Mouse (Mus musculus) left cerebral cortex, postnatal 14 days (tissue): Measurements from ENCODE around the gene Ulk4. TPM values are rescaled to one million over a fixed set of nuclear protein-coding genes. Genes with fewer than 3 reads are reported as not detected.
"Not testable (repeated sequence)": the region's sequence is repeated elsewhere in the genome, so short reads cannot be mapped to it uniquely, and the experiment has no call there.

Experiments used
- DNase-seq, 2 experiments: peaks; one replicate each; pipeline ENCODE4 v3.0.0; 2021 to 2022; ENCODE audit warnings: low spot score in 2 of 2, mixed read lengths in 1 of 2
- intact Hi-C: fragments of 180-260 bp; cut with DNase I; formaldehyde crosslinking; loops from one replicate; pipeline ENCODE4 v1.15.1; 2025
- total RNA-seq, 2 experiments: library from RNA; stranded (reverse); gene quantifications; 2 replicates each; pipeline ENCODE4 v1.2.3; 2021

The Ulk4 gene
- total RNA-seq, 2 experiments from 2014 or later = 8.8 to 8.9 TPM

GRCm38 (mm10) chr9:121056526-121056925 is 220.5 kb downstream of the Ulk4 start:
- intact Hi-C loops = no loop called here
- no peak for DNase-seq

GRCm38 (mm10) chr9:121056036-121056435 is 221.0 kb downstream of the Ulk4 start:
- no peak for DNase-seq
- intact Hi-C loops = no loop called here

- intact Hi-C loops, DNase-seq: not testable (repeated sequence)
Measured at GRCm38 (mm10) chr9:121045657-121046056, 231.3 kb downstream of the Ulk4 start.

- intact Hi-C loops = no loop called here
Measured at GRCm38 (mm10) chr9:121044471-121045206, 232.4 kb downstream of the Ulk4 start.

DNA sequence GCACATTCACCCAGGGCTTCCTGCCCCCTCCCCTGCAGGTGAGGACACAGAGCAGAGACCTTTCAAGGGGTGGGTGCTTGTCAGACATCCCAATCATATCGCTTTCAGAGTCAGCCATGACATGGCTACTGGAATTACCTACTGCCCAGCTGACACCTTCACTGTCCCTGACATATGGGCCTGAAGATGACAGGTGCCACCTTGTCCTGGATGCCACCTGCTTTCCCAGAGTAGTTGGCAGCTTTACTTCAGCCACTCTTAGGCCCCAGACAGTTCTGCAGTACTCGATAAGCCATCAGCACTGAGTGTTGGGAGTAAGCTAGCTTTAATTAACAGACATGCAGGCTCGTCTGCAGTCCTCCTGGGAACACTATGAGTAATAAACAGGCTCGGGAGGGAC is 234.0 kb downstream of the Ulk4 start:
- intact Hi-C loops = no loop called here
- no peak for DNase-seq

More at GRCm38 (mm10) chr9:121044471-121045206, 232.4 kb downstream of the Ulk4 start:
- DNase-seq = no peak

- intact Hi-C loops = no loop called here
- no peak for DNase-seq
Measured at GRCm38 (mm10) chr9:121038396-121038795, 238.6 kb downstream of the Ulk4 start.

DNA sequence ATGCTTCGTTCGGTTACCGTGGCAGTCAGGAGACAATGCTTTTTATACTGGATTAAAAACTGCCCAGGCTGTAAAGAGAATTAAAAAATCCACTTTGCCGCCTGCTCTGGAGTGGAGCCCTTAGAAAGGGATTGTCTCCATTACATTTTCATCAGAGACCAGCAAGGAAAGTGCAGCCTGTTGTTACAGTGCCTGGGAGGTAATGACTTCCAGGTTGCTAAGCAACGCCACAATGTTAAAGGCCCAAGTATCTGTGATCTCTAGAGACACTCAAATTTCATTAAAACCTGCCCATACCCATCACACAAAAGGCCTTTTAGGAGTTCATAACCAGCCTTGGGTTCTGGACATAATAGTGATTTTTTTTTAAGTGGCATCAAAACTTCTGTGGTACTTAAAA is 239.0 kb downstream of the Ulk4 start:
- no peak for DNase-seq
- intact Hi-C loops = no loop called here

GRCm38 (mm10) chr9:121035296-121035695 is 241.7 kb downstream of the Ulk4 start:
- intact Hi-C loops = no loop called here
- no peak for DNase-seq

- intact Hi-C loops = no loop called here
- DNase-seq = no peak
Measured at GRCm38 (mm10) chr9:121033596-121033995, 243.4 kb downstream of the Ulk4 start.

DNA sequence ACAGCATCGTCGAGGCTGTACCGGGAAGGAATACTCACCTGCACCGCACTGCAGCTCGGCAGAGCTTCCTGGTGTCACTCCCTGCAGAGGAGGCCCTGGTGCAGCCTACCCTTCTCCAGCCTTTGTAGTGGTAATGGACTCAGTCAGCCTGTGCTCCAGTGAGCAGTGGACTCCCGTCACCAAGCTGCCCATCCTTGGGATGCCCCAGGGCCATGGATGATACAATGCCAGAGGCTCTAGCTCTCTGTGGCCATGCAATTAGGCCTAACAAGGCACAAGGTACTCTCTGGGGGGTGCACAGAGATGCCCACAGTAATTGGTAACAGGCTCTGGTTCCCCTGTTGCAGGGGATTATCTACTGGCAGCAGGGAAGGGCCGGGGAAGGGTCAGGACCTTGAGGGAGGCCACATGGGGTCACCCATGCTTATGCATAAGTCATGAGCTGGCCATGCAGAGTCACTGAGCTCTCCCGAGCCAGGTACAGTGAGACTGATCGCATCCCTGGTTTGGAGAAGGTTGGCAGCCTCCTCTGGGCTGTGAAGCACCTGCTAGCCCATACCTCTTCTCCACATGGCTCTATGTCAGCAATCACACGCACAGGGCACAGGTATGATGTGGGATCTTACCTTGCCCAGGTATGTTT is 244.6 kb downstream of the Ulk4 start:
- no peak for DNase-seq
- intact Hi-C loops = no loop called here

DNA sequence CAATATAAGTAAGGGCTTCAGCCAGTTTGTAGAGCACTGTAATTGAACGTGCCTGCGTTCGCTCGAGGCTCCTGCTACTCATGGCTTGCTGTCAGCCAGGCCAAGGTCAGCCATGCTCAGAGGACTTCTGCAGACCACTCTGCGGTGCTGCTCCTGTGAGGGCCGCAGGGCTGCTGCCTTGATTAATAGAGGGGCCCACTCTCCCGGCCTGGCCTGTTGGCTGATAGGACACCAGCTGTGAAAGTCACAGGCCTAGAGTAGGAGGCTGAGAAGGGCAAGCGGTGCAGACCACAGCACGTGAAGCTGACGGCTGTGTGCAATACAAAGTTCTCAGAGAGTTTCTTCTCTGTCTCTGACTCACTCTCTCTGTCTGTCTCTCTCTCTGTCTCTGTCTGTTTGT is 246.0 kb downstream of the Ulk4 start:
- intact Hi-C loops = no loop called here
- no peak for DNase-seq

DNA sequence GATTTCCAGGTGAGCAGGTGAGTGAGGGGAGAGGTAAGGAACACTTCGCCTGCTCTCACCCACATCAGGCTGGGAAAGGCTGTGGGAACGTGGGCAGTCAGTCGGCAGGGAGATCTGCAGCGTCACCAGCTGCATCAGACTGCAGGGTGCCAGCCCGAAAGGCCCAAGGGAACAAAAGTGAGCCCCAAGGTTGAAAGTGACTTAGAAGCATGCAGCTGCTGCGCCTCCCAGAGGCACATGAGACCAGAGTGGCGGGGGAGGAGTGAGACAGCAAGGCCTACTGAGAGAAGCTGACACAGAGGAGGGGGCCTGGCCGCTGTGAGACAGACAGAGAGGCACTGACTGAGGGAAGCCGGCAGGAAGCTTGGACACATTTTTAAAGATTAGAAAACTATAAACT is 247.2 kb downstream of the Ulk4 start:
- DNase-seq = no peak
- intact Hi-C loops = no loop called here

DNA sequence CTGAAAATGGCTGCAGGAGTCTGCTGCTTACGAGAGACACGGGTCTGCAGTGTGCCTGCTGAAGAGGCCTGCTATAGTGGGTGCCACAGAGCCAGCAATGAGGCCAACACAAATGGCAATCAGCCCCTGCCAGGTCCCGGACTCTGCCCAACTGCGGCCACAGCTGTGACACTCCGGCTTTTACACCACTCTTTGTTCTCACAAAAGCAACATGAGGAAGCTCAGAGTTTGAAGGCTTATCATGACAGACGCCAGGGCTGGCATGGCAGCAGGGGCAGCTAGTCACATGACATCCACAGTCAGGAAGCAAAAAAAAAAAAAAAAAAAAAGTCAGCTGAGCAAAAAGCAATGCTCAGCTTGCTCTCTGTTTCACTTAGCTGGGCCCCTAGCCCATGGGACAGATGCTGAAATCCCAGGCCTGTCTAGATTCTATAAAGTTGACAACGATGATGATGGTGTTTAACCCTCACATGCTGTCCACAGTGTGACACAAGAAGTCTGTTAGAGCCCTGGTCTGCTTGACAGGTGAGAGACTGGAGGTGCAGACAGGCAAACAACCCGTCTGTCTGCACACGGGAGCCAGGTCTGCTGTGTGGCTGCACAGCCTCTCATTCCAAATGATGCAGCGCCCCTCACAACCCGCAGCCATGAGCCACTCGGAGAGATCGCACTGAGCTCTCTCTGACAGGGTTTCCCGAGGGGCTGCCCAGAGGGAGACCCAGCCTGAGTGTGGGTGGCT is 253.3 kb downstream of the Ulk4 start:
- DNase-seq = no peak
- intact Hi-C loops = no loop called here

GRCm38 (mm10) chr9:121020360-121020759 is 256.6 kb downstream of the Ulk4 start:
- DNase-seq = no peak
- intact Hi-C loops = no loop called here

GRCm38 (mm10) chr9:121019932-121020331 is 257.1 kb downstream of the Ulk4 start:
- DNase-seq = no peak
- intact Hi-C loops = no loop called here

GRCm38 (mm10) chr9:121018524-121019315 is 258.3 kb downstream of the Ulk4 start:
- intact Hi-C loops = no loop called here
- DNase-seq = no peak

DNA sequence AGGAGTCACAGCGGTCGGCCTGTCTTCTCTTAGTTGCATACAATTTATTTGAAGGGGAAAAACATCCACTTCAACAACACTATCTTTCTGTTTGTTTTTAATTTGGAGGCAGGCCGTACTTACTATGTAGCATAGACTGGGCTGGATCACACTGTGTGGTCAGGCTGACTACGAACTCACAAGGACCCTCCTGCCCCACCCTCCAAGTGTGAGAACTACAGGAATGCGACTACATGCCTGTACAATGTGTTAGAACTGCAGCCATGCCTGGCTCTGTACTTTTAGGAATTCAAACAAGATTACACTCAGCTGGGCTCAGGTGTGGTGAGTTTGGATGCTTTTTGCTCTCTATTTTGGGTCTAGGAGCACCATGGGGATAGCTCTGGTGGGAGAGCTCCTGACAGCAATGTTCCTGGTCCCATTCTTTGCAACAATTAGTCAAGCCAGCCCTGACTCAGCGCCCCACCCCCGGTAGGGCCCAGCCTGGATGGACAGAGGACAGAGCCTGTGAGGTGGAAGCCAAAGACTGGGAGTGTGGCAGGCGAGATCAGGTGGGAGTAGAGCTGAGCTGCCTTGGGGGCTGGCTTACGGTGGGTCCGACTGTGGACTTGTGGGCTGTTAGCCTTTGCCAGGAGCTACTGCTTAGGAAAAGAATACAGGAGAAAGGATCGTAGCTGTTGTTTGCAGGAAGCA is 261.0 kb downstream of the Ulk4 start:
- no peak for DNase-seq
- intact Hi-C loops = no loop called here

DNA sequence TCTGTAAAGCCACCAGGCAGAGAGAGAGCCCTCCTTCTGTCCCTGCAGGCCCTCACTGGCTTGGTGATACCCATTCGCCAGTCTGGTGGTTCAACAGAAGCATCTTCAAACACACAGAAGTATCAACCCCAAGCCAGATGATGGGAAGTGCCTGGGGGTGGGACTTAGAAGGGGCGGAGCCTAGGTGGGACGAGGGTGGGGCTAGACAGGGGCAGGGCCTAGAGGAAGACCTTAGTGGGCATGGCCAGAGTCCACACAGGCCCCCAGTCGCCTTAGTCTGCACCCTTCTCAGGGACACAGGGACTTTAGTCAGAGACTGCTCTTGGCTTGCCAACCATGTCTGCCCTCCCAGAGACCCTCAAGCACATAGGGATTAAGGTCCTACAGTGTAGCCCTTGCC is 265.5 kb downstream of the Ulk4 start:
- no peak for DNase-seq
- intact Hi-C loops = no loop called here

DNA sequence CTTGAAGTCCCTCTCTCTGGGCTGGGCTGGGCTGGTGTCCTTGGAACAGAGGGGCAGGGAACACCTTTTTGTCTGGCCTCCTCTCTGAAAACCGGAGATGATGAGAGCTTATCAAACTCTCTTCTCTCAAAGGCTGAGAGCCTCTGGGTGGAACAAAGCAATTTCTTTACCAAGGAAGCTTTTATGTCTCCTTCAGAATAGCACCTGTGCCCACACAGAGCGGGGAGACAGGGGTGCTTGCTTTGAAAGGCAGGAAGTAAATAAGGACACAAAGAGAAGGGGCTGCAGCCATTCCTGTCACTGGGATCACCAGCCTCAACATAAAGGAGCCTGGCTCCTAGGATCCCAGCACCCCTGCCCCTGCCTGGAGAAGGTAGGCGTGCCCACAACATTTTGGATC is 266.5 kb downstream of the Ulk4 start:
- no peak for DNase-seq
- intact Hi-C loops = no loop called here
